In the genomic region with DNA sequence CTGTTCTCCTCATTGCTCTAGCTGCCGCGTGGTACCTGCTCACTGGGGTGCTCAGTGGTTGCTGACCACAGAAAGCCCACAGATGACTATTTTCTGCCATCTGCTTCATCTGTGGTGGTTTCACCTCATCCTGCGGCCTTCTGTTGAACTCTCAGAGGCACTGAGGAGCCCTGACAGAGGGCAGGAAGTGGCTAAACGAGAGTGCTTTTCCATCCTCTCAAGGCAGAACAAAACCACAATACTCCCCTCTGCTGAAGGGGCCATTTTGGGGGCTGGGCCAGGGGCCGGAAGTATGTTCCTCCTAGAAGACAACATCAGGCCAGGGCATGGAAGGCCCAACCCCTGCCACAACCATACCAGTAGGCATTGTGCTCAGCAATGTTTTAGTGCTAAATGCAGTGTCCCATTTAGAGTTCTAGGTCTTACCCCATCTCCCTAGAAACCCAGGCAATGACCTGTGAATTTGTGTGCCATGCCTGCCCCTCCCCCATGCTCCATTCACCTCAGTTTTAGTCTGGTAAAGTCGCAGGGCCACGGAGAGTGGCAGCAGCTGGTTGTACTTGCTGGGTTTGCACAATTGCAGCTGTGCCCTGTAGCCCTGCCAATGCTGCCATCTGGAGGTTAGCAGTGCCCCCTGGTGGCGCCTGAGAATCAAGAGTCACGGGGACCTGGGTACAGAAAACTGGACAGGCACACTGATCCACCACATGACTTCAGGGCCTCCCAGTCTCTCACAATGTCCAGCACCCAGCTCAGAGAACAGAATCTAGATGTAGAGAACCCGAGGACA, we compare ENCODE assay signal across 8 mouse cellular contexts. TPM values are rescaled to one million over a fixed set of nuclear protein-coding genes. Genes with fewer than 3 reads are reported as not detected.
DNase-seq lines count a peak whose midpoint lies in the region; ATAC-seq and TF ChIP-seq lines count a peak whose summit lies in the region.

No protein-coding gene starts in this region.

- 0 out of 2 replicates have a peak overlapping the region, but pooled peaks have one; percentile 12 for H3K4me3 ChIP-seq in bone marrow macrophage, adult 2 months (ENCODE audit: insufficient read depth, low read length)
- H3K4me3 ChIP-seq in embryonic fibroblast, embryonic 13.5 days (ENCODE audit: insufficient read depth, low read length) = no peak overlapping the region
- H3K4me3 ChIP-seq in heart, embryonic 11.5 days (ENCODE audit: low read depth, low read length) = no peak overlapping the region
- H3K4me3 ChIP-seq in kidney, embryonic 15.5 days (replicated peaks) = no peak overlapping the region
- no peak overlapping the region for H3K4me3 ChIP-seq in limb, embryonic 15.5 days
- H3K4me3 ChIP-seq in midbrain, postnatal 0 days (ENCODE audit: low read depth, low read length) = no peak overlapping the region

- H3K4me2 ChIP-seq in heart, embryonic 11.5 days = peak overlapping the region; percentile 52
- H3K4me2 ChIP-seq in kidney, embryonic 15.5 days = peak overlapping the region; percentile 46
- no peak overlapping the region for H3K4me2 ChIP-seq in limb, embryonic 15.5 days
- H3K4me2 ChIP-seq in midbrain, postnatal 0 days (ENCODE audit: low read depth, low read length, poor library complexity, severe bottlenecking) = peak overlapping the region; percentile 33; the same call in 1 of the 2 replicates

- TF ChIP-seq CTCF in bone marrow macrophage, adult 2 months (IDR thresholded peaks at IDR 0.05; ENCODE audit: low read depth, low read length) = peak; percentile 75
- TF ChIP-seq CTCF in embryonic fibroblast, embryonic 13.5 days (IDR thresholded peaks at IDR 0.05; ENCODE audit: borderline replicate concordance, insufficient read depth, low read length) = peak; percentile 79
- peak; percentile 85 for TF ChIP-seq CTCF in midbrain, postnatal 0 days (IDR thresholded peaks at IDR 0.05)

- peak; percentile 91 for DNase-seq in A20 (ENCODE audit: low read depth, low spot score)
- DNase-seq in midbrain, postnatal 0 days (ENCODE audit: low spot score) = peak; percentile 87
- peak; percentile 88 to 93 for DNase-seq in spleen, postnatal 10 days (ENCODE audit: low spot score in 2 of 2)

- H3K9ac ChIP-seq in heart, embryonic 11.5 days (ENCODE audit: low read depth, low read length) = no peak overlapping the region; the same call in 1 of the 2 replicates
- H3K9ac ChIP-seq in kidney, embryonic 15.5 days = no peak overlapping the region
- H3K9ac ChIP-seq in limb, embryonic 15.5 days = no peak overlapping the region
- H3K9ac ChIP-seq in midbrain, postnatal 0 days (replicated peaks; ENCODE audit: low read length, poor library complexity, severe bottlenecking) = no peak overlapping the region

- H3K36me3 ChIP-seq in heart, embryonic 11.5 days (ENCODE audit: control insufficient read depth, insufficient read depth, low read length) = no peaks in the 10 kb centered on the region
- H3K36me3 ChIP-seq in kidney, embryonic 15.5 days = no peaks in the 10 kb centered on the region
- no peaks in the 10 kb centered on the region for H3K36me3 ChIP-seq in limb, embryonic 15.5 days
- H3K36me3 ChIP-seq in midbrain, postnatal 0 days (ENCODE audit: insufficient read depth, low read length) = no peaks in the 10 kb centered on the region

- no peaks in the 10 kb centered on the region for H3K9me3 ChIP-seq in heart, embryonic 11.5 days (replicated peaks; ENCODE audit: control insufficient read depth, low read length)
- H3K9me3 ChIP-seq in kidney, embryonic 15.5 days (replicated peaks) = no peaks in the 10 kb centered on the region
- no peaks in the 10 kb centered on the region for H3K9me3 ChIP-seq in limb, embryonic 15.5 days
- no peaks in the 10 kb centered on the region for H3K9me3 ChIP-seq in midbrain, postnatal 0 days (ENCODE audit: low read length)

- H3K4me1 ChIP-seq in bone marrow macrophage, adult 2 months (ENCODE audit: control insufficient read depth, insufficient read depth, low read length) = peaks cover 16% of the 10 kb centered on the region
- H3K4me1 ChIP-seq in embryonic fibroblast, embryonic 13.5 days (ENCODE audit: control insufficient read depth, insufficient read depth, low read length) = no peaks in the 10 kb centered on the region; the same call in 1 of the 2 replicates
- peaks cover 31% of the 10 kb centered on the region for H3K4me1 ChIP-seq in heart, embryonic 11.5 days (ENCODE audit: control insufficient read depth, insufficient read depth, low read length)
- H3K4me1 ChIP-seq in kidney, embryonic 15.5 days = peaks cover 12% of the 10 kb centered on the region
- H3K4me1 ChIP-seq in limb, embryonic 15.5 days = peaks cover 12% of the 10 kb centered on the region
- H3K4me1 ChIP-seq in midbrain, postnatal 0 days (ENCODE audit: insufficient read depth, low read length) = 0 out of 2 replicates have a peak, but pooled peaks cover 3% of the 10 kb centered on the region

- 20% methylated on average over 10 of the region's 10 CpGs for WGBS in heart, embryonic 11.5 days (ENCODE audit: insufficient replicate concordance)
- WGBS in kidney, embryonic 15.5 days = 18% methylated on average over 10 of the region's 10 CpGs
- WGBS in limb, embryonic 15.5 days = 24% methylated on average over 10 of the region's 10 CpGs
- WGBS in midbrain, postnatal 0 days = 26% methylated on average over 10 of the region's 10 CpGs

- no peaks in the 10 kb centered on the region for H3K27me3 ChIP-seq in heart, embryonic 11.5 days (ENCODE audit: control insufficient read depth, insufficient read depth, low read length)
- H3K27me3 ChIP-seq in kidney, embryonic 15.5 days = no peaks in the 10 kb centered on the region
- H3K27me3 ChIP-seq in limb, embryonic 15.5 days = 0 out of 2 replicates have a peak, but pooled peaks cover 3% of the 10 kb centered on the region
- H3K27me3 ChIP-seq in midbrain, postnatal 0 days (ENCODE audit: insufficient read depth, low read length) = no peaks in the 10 kb centered on the region

- H3K27ac ChIP-seq in bone marrow macrophage, adult 2 months (ENCODE audit: insufficient read depth, low read depth, low read length) = peak overlapping the region; percentile 78
- no peak overlapping the region for H3K27ac ChIP-seq in embryonic fibroblast, embryonic 13.5 days (ENCODE audit: insufficient read depth, low read length)
- peak overlapping the region; percentile 54 for H3K27ac ChIP-seq in heart, embryonic 11.5 days (ENCODE audit: low read depth, low read length)
- H3K27ac ChIP-seq in kidney, embryonic 15.5 days = no peak overlapping the region
- no peak overlapping the region for H3K27ac ChIP-seq in limb, embryonic 15.5 days
- H3K27ac ChIP-seq in midbrain, postnatal 0 days (ENCODE audit: low read depth, low read length) = no peak overlapping the region

- peak; percentile 36 for ATAC-seq in heart, embryonic 11.5 days (replicated peaks; ENCODE audit: insufficient number of reproducible peaks, low FRiP score, low TSS enrichment)
- ATAC-seq in kidney, embryonic 15.5 days (replicated peaks; ENCODE audit: low FRiP score) = peak; percentile 77
- ATAC-seq in limb, embryonic 15.5 days (ENCODE audit: insufficient number of reproducible peaks, low FRiP score, low TSS enrichment, low read depth) = peak; percentile 69
- ATAC-seq in midbrain, postnatal 0 days (ENCODE audit: low FRiP score) = peak; percentile 83

- TF ChIP-seq POLR2A in bone marrow macrophage, adult 2 months (IDR thresholded peaks at IDR 0.05; ENCODE audit: borderline replicate concordance, low read depth, low read length) = no peak
- no peak for TF ChIP-seq POLR2A in embryonic fibroblast, embryonic 13.5 days (IDR thresholded peaks at IDR 0.05; ENCODE audit: low read depth, low read length)

RNA-seq across cellular contexts. Expression of a gene that starts 13.3 kb away (rescaled TPM):
- 2.0 and 4.0 TPM in 2 replicates for polyA plus RNA-seq in bone marrow macrophage, adult 2 months (2012; ENCODE audit: insufficient read depth, insufficient read length, missing spikeins)
- 0.70 and 2.1 TPM in 2 replicates for polyA plus RNA-seq in embryonic fibroblast, embryonic 13.5 days (2011; ENCODE audit: insufficient read length, low read depth, missing spikeins)
- polyA plus RNA-seq in heart, embryonic 11.5 days (2014; fragmentation: Nextera tagmentation; extraction: Ambion mirVana) = 28.2 and 30.6 TPM in 2 replicates
- 19.3 and 21.3 TPM in 2 replicates for polyA plus RNA-seq in kidney, embryonic 15.5 days (2015; fragmentation: Nextera tagmentation; extraction: Ambion mirVana)
- 10.2 and 10.9 TPM in 2 replicates for polyA plus RNA-seq in limb, embryonic 15.5 days (2015; fragmentation: Nextera tagmentation; extraction: Ambion mirVana)
- total RNA-seq in midbrain, postnatal 0 days (2014; rRNA removed) = 7.9 and 10.1 TPM in 2 replicates
- 18.9 and 19.9 TPM in 2 replicates for polyA plus RNA-seq in midbrain, postnatal 0 days (2015; fragmentation: Nextera tagmentation; extraction: Ambion mirVana)

RNA-seq across cellular contexts. Expression of a gene that starts 40.3 kb away (rescaled TPM):
- not detected in 2 replicates for polyA plus RNA-seq in bone marrow macrophage, adult 2 months (2012; ENCODE audit: insufficient read depth, insufficient read length, missing spikeins)
- polyA plus RNA-seq in embryonic fibroblast, embryonic 13.5 days (2011; ENCODE audit: insufficient read length, low read depth, missing spikeins) = not detected in 2 replicates
- 132 and 142 TPM in 2 replicates for polyA plus RNA-seq in heart, embryonic 11.5 days (2014; fragmentation: Nextera tagmentation; extraction: Ambion mirVana)
- 0.48 and 1.4 TPM in 2 replicates for polyA plus RNA-seq in kidney, embryonic 15.5 days (2015; fragmentation: Nextera tagmentation; extraction: Ambion mirVana)
- 5.0 and 17.3 TPM in 2 replicates for polyA plus RNA-seq in limb, embryonic 15.5 days (2015; fragmentation: Nextera tagmentation; extraction: Ambion mirVana)
- total RNA-seq in midbrain, postnatal 0 days (2014; rRNA removed) = 0.09 and 0.16 TPM in 2 replicates
- polyA plus RNA-seq in midbrain, postnatal 0 days (2015; fragmentation: Nextera tagmentation; extraction: Ambion mirVana) = 0.28 and 0.41 TPM in 2 replicates

RNA-seq across cellular contexts. Expression of a gene that starts 54.7 kb away (rescaled TPM):
- polyA plus RNA-seq in bone marrow macrophage, adult 2 months (2012; ENCODE audit: insufficient read depth, insufficient read length, missing spikeins) = 1,527 and 1,629 TPM in 2 replicates
- polyA plus RNA-seq in embryonic fibroblast, embryonic 13.5 days (2011; ENCODE audit: insufficient read length, low read depth, missing spikeins) = 604 and 655 TPM in 2 replicates
- polyA plus RNA-seq in heart, embryonic 11.5 days (2014; fragmentation: Nextera tagmentation; extraction: Ambion mirVana) = 334 and 393 TPM in 2 replicates
- polyA plus RNA-seq in kidney, embryonic 15.5 days (2015; fragmentation: Nextera tagmentation; extraction: Ambion mirVana) = 299 and 302 TPM in 2 replicates
- polyA plus RNA-seq in limb, embryonic 15.5 days (2015; fragmentation: Nextera tagmentation; extraction: Ambion mirVana) = 313 and 324 TPM in 2 replicates
- total RNA-seq in midbrain, postnatal 0 days (2014; rRNA removed) = 273 and 322 TPM in 2 replicates
- 358 and 371 TPM in 2 replicates for polyA plus RNA-seq in midbrain, postnatal 0 days (2015; fragmentation: Nextera tagmentation; extraction: Ambion mirVana)

Comparison
In these comparisons a context has a peak if more than half of its experiments do, and no peak if none do; other contexts are left out.
1. H3K27ac ChIP-seq: peak in bone marrow macrophage, adult 2 months (single experiment) and heart, embryonic 11.5 days (single experiment); none in embryonic fibroblast, embryonic 13.5 days (single experiment), kidney, embryonic 15.5 days (single experiment), limb, embryonic 15.5 days (single experiment) and midbrain, postnatal 0 days (single experiment).
2. Peak in every context shown above with its lines, with median percentiles within 50 percentile points of each other: DNase-seq, CTCF ChIP-seq and ATAC-seq.